Mouse (Mus musculus) gastrocnemius, postnatal 10 days (tissue): ENCODE data around the gene Cers4. TPM values are rescaled to one million over a fixed set of nuclear protein-coding genes. Genes with fewer than 3 reads are reported as not detected.

ENCODE experiments used
- DNase-seq: peaks from one replicate; pipeline ENCODE4 v3.0.0; 2021; ENCODE audit warnings: mixed read lengths
- long read RNA-seq, 2 experiments: library from polyadenylated mRNA; stranded (forward); transcript quantifications; one replicate each; pipeline ENCODE4 v2.0.0; 2021
- total RNA-seq, 2 experiments: library from RNA; stranded (reverse); gene quantifications; 2 replicates each; pipeline ENCODE4 v1.2.3; 2021

The Cers4 gene
- 10 to 100 TPM in 1 of 2 experiments, 1 to 10 TPM in 1; 9.7 to 11.5 TPM for total RNA-seq
- long read RNA-seq, experiment 1, full-length matches to known transcripts: 8 of 10 reads
- long read RNA-seq, experiment 1, partial matches to known transcripts: 1 of 10 reads
- long read RNA-seq, experiment 1, other reads (novel, unspliced or antisense): 1 of 10 reads
- long read RNA-seq, experiment 2, full-length matches to known transcripts: 5 of 10 reads
- long read RNA-seq, experiment 2, partial matches to known transcripts: 3 of 10 reads
- long read RNA-seq, experiment 2, other reads (novel, unspliced or antisense): 2 of 10 reads

GRCm38 (mm10) chr8:4492851-4493685, at the start of gene Cers4:
Cers4 (plus strand) TSS chr8:4493026.
- peak; percentile 75 for DNase-seq

DNA sequence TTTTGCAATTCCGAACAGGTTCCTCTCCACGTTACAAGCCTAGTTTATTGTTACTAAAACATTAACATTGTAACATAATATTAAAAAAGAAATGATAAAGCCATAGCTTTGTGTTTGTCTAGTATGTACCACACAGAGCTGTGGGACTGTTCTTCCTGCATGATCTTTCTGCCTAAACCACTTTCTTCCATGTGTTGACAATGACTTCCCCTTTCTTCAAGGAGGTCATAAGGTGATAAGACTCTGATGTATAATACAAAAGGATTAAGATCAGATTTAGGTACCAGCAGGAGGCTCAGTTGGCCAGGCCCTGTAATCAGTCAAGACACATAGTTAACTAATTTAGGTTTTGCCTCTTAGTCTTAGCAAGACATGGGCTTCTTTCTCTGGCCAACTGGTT, 34.7 kb upstream of the Cers4 start:
- DNase-seq: no peak

DNA sequence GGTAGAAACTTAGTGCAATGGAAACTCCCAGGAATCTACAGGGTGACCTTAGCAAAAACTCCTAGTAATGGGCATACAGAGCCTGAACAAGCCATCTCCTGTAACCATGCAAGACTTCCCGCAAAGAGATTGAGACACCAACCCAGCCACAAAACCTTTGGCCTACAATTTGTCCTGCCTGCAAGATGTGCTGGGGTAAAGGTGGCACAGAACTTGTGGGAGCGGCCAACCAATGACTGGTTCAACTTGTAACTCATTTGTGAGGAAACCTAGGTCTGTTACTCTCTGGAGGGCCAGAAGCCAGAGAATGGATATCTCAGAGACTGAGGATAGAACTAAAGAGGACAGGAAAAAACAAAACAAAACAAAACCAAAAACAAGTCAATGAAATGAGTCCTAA, 29.8 kb upstream of the Cers4 start:
- DNase-seq: no peak

- DNase-seq: no peak
Observed at GRCm38 (mm10) chr8:4474419-4475187, 18.2 kb upstream of the Cers4 start.

DNA sequence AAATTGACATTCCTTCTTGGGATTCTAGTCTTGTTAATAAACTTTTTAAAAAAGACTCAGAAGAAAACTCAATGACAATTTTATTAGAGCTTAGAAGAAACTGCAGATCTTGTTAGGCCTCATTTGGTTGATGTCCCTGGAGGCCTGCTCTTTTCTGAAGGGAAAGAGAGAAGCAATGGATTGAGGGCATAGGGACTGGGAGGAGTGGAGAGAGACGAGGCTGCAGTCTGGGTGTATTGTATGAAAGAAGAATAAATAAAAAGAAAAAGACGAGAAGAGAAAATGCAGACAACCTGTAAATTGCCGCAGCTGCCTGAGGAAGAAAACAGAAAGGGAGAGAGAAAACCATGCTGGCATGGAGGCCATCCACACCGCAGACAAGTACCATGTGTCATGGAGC, 11.7 kb upstream of the Cers4 start:
- no peak for DNase-seq

DNA sequence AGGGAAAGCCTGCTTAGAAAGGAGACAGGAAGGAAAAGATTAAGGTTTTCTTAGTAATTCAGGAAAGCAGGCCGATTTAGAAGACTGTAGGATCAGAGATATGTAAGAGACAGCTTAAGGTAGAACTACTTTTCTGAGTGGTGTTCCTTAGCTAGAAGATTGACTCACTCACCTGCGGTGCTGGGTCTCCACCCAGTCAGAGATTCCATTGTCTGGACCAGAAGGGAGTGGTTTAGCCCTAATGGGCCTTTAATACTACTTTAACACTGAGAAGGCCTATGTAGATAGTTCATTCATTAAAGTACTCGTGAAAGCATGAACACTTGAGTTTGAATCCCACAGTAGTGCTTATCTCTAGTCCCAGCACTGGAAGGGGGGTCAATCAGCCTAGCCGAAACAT, 11.2 kb upstream of the Cers4 start:
- DNase-seq: no peak

GRCm38 (mm10) chr8:4482501-4482900, 10.3 kb upstream of the Cers4 start:
- no peak for DNase-seq

- no peak for DNase-seq
Observed at GRCm38 (mm10) chr8:4483330-4483729, 9.5 kb upstream of the Cers4 start.

DNA sequence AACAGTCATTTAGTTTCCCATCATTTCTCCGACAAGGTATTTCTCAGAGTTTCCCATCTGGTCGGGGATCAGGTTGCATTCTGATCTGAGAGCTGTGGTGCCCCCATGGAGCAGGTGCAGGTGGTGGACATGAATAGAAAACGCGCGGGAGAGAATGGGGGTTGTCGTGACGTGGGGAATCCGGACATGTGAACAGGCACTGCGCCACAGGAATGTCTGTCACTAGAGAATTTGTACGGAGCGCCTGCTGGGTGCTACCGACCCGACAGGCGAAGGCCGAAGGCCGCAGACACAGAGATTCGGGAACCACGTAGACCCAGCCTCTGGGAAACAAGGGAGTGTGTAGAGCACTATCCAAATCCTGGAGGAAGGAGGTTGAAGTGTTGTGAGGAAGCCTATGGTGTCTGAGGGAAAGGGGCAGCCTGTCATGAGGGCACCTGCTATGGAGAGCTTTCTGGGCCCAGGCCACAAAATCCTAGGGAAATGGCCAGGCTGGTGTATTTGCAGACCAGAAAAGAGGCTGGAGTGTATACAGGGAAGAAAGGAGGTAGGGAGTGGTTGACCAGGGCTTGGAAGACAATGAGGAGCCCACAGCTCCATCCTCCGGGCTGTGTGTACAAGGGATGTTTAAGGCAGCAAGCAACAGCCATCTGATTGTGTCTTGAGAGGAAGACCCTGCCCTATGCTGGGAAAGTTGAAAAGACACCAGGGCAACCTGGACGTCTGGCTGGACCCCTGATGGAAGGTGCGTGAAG, 1.0 kb downstream of the Cers4 start:
- peak; percentile 36 for DNase-seq

- no peak for DNase-seq
Observed at GRCm38 (mm10) chr8:4495976-4496375, 3.1 kb downstream of the Cers4 start.

- no peak for DNase-seq
Observed at GRCm38 (mm10) chr8:4497610-4498009, 4.8 kb downstream of the Cers4 start.

DNA sequence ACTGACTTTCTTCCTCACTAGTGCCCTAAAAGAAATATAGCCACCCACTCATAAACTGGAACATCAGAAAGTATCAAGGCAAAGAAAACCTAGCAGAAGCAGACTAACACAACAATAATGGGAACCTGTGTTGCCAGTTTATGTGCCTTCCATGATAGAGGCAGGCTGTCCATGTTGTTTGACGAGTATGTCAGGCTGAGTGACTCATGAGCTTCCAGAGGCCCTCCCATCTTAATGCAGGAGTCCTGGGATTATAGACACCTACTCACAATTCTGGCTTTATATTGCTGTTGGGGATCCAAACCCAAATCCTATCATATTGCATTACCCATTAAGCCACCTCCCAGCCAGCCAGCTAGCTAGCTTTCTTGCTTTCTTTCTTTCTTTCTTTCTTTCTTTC, 12.5 kb downstream of the Cers4 start:
- no peak for DNase-seq

DNA sequence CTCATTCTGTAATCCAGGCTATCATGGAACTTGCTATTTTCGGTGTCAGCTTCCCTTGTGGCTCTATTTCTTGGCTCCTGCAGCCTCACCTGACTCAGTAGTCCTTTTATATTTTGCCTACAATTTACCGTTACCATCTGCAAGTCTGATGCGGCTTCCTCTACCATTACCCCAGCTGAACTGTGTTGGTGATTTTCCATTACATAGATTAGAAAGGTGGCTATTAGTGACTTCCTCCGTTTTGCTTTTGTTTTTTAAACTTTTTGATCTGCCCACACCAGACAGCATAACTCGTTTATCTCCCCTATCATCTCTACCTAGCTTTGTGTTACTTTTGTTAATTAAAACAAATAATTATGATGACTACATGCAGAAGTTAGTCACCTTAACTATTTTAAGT, 14.7 kb downstream of the Cers4 start:
- no peak for DNase-seq

DNA sequence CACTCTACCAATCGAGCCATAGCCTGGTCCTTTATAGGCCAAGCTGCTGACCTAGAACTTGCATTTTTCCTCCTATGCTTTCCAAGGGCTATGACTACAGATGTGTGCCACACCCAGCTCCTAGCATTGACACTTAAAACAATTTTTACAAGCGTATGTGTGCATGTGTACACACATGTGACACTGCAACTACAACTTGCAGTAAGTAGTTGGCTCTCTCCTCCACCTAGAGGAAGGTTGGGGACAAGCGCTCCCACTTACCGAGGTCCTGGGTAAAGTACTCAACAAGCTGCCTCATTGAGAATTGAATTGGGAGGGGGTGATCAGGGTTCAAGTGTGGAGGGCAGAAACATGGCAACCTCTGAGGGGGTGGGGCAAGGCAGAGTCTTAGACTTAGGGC, 18.0 kb downstream of the Cers4 start:
- no peak for DNase-seq

- no peak for DNase-seq
Observed at GRCm38 (mm10) chr8:4511429-4512115, 18.7 kb downstream of the Cers4 start.

DNA sequence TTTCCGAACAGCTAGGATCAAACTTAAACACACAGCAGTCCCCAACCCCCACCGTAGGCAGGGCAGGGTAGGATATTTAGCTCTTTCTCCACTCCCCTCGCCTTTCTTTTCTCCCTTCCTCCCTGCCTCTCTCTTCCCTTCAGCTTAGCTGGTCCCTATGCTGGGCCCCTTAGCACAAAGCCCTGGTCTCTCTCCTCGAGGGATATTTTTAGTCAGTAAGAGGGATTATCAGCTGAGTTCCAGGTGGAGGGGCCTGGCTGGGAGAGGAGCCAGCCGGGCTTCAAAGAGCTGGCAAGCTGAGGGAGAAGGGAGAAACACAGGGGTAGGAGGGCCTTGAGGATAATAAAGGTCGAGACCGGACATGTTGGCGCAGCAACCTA, 19.3 kb downstream of the Cers4 start:
- no peak for DNase-seq

DNA sequence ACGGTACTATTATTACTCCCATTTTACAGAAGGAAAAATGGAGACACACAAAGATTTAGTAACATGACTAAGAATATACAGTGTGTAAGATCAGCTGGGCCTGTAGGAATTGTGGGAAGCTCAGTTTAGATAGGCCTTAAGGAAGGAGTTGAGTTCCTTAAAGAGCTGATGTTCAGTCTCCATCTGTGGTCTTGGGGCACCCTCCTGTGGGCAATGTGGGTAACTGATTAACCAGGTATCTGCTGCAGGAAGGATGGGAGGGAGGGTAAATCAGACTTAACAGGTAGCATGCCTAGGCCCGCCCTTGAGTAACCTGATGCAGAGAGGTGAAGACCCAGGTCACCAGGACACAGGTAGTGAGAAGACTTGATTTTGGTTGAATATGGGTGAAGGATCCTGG, 23.3 kb downstream of the Cers4 start:
- DNase-seq: no peak

DNA sequence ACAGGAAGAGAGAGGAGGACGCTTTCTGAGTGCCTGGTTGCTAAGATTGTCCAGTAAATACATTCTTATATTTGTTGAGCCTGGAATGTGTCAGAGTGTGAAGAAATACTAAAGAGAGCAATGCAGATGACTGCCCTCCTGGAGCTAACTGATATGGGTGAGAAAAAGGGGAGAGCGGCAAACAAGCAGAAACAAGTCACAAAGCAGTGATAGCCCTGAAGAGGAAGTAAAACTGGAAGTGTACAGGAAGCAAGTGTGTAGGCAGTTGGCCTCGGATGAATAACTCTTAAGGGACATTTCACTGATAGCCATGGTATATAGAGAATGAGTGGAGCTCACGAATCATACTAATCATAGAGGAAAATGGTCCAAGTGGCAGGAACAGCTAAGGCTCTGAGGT, 28.6 kb downstream of the Cers4 start:
- DNase-seq: no peak

GRCm38 (mm10) chr8:4523525-4523924, 30.7 kb downstream of the Cers4 start:
- no peak for DNase-seq
